Mouse (Mus musculus) heart, adult 18-20 months (tissue): ENCODE data around the gene H2al1b. TPM values are rescaled to one million over a fixed set of nuclear protein-coding genes. Genes with fewer than 3 reads are reported as not detected.
"Not testable (repeated sequence)": the region's sequence is repeated elsewhere in the genome, so short reads cannot be mapped to it uniquely, and the experiment has no call there.

Source experiments
- DNase-seq, 2 experiments: peaks; one replicate each; pipeline ENCODE4 v3.0.0; 2021 to 2022; ENCODE audit warnings: mixed read lengths in 1 of 2
- long read RNA-seq, 2 experiments: library from polyadenylated mRNA; stranded (forward); transcript quantifications; one replicate each; pipeline ENCODE4 v2.0.0; 2021
- total RNA-seq, 2 experiments: library from RNA; stranded (reverse); gene quantifications; 2 replicates each; pipeline ENCODE4 v1.2.3; 2021

Gene H2al1b
- total RNA-seq, result not detected
- long read RNA-seq, experiment 1, result 0 reads
- long read RNA-seq, experiment 2, result 0 reads

- not testable (repeated sequence) for DNase-seq
These were observed at the start of gene H2al1b for GRCm38 (mm10) chrX:11302132-11302531. TSS of gene H2al1b (plus strand) at chrX:11302432.

GRCm38 (mm10) chrX:11254062-11254461 lies 48.2 kb upstream of the H2al1b start:
- DNase-seq, result peak; percentile 7 to 10

GRCm38 (mm10) chrX:11254521-11255207 lies 47.6 kb upstream of the H2al1b start:
- DNase-seq, result no peak

- no peak for DNase-seq
These were observed 46.5 kb upstream of the H2al1b start for GRCm38 (mm10) chrX:11255564-11256360.

GRCm38 (mm10) chrX:11264918-11265317 lies 37.3 kb upstream of the H2al1b start:
- DNase-seq, result no peak

GRCm38 (mm10) chrX:11267791-11268190 lies 34.4 kb upstream of the H2al1b start:
- DNase-seq, result peak; percentile 26 to 65

GRCm38 (mm10) chrX:11269074-11269473 lies 33.2 kb upstream of the H2al1b start:
- DNase-seq, result peak; percentile 39 to 49

- DNase-seq, result no peak
These were observed 29.0 kb upstream of the H2al1b start for GRCm38 (mm10) chrX:11273190-11273589.

- DNase-seq, result no peak
These were observed 25.1 kb upstream of the H2al1b start for GRCm38 (mm10) chrX:11277083-11277482.

- no peak for DNase-seq
These were observed 21.5 kb upstream of the H2al1b start for GRCm38 (mm10) chrX:11280741-11281140.

- peak; percentile 16 to 34 for DNase-seq
These were observed 13.8 kb upstream of the H2al1b start for GRCm38 (mm10) chrX:11288306-11288882.

- no peak for DNase-seq
These were observed 13.0 kb upstream of the H2al1b start for GRCm38 (mm10) chrX:11289244-11289643.

- DNase-seq, result not testable (repeated sequence)
These were observed 3.3 kb upstream of the H2al1b start, which contains the start of gene H2al1a for GRCm38 (mm10) chrX:11298957-11299356. TSS of gene H2al1a (plus strand) at chrX:11299257.

GRCm38 (mm10) chrX:11305355-11305754 lies 3.1 kb downstream of the H2al1b start, which contains the start of gene H2al1c:
TSS of gene H2al1c (plus strand) at chrX:11305655.
- DNase-seq, result not testable (repeated sequence)

- DNase-seq, result not testable (repeated sequence)
These were observed 6.3 kb downstream of the H2al1b start, which contains the start of gene H2al1d for GRCm38 (mm10) chrX:11308524-11308923. TSS of gene H2al1d (plus strand) at chrX:11308824.

- not testable (repeated sequence) for DNase-seq
These were observed 9.4 kb downstream of the H2al1b start, which contains the start of gene H2al1e for GRCm38 (mm10) chrX:11311634-11312033. TSS of gene H2al1e (plus strand) at chrX:11311934.

GRCm38 (mm10) chrX:11314858-11315257 lies 12.6 kb downstream of the H2al1b start, which contains the start of gene H2al1f:
TSS of gene H2al1f (plus strand) at chrX:11315158.
- not testable (repeated sequence) for DNase-seq

GRCm38 (mm10) chrX:11317956-11318355 lies 15.7 kb downstream of the H2al1b start, which contains the start of gene H2al1g:
TSS of gene H2al1g (plus strand) at chrX:11318256.
- DNase-seq, result not testable (repeated sequence)

- not testable (repeated sequence) for DNase-seq
These were observed 19.0 kb downstream of the H2al1b start, which contains the start of gene H2al1h for GRCm38 (mm10) chrX:11321192-11321591. TSS of gene H2al1h (plus strand) at chrX:11321492.

GRCm38 (mm10) chrX:11324359-11324758 lies 22.1 kb downstream of the H2al1b start, which contains the start of gene H2al1i:
TSS of gene H2al1i (plus strand) at chrX:11324659.
- not testable (repeated sequence) for DNase-seq

- not testable (repeated sequence) for DNase-seq
These were observed 25.3 kb downstream of the H2al1b start, which contains the start of gene H2al1j for GRCm38 (mm10) chrX:11327522-11327921. TSS of gene H2al1j (plus strand) at chrX:11327822.

- DNase-seq, result peak; percentile 22 to 26
These were observed 43.5 kb downstream of the H2al1b start for GRCm38 (mm10) chrX:11345762-11346161.
